Mouse (Mus musculus) midbrain, embryonic 16.5 days (tissue): ENCODE results near the gene Fsd1l. TPM values are rescaled to one million over a fixed set of nuclear protein-coding genes. Genes with fewer than 3 reads are reported as not detected.
"Not testable (repeated sequence)": the region's sequence is repeated elsewhere in the genome, so short reads cannot be mapped to it uniquely, and the experiment has no call there.

Source experiments
- ATAC-seq: fragments of 200-750 bp; cut with Nextera tagmentation; 2 replicates; pipeline ENCODE4 v1.8.0; 2017; ENCODE audit warnings: moderate TSS enrichment
- H3K27ac ChIP-seq: fragments of 300-500 bp; sonication (generic); 2 replicates; pipeline ENCODE4 v1.5.1; 2014; ENCODE audit warnings: mild to moderate bottlenecking, low read length, mixed read lengths
- H3K27me3 ChIP-seq: fragments of 300-500 bp; sonication (generic); 2 replicates; pipeline ENCODE4 v1.6.1; 2014; ENCODE audit warnings: low read depth, low read length, mixed read lengths; ENCODE audit not compliant: control insufficient read depth, insufficient read depth
- H3K36me3 ChIP-seq: fragments of 300-500 bp; sonication (generic); 2 replicates; pipeline ENCODE4 v1.6.1; 2014; ENCODE audit warnings: mild to moderate bottlenecking, low read length, moderate library complexity, mixed read lengths; ENCODE audit not compliant: control insufficient read depth, insufficient read depth
- H3K4me1 ChIP-seq: fragments of 300-500 bp; sonication (generic); 2 replicates; pipeline ENCODE4 v1.6.1; 2014; ENCODE audit warnings: mild to moderate bottlenecking, low read length, mixed read lengths; ENCODE audit not compliant: control insufficient read depth, insufficient read depth
- H3K4me2 ChIP-seq: fragments of 300-500 bp; sonication (generic); 2 replicates; pipeline ENCODE4 v1.6.1; 2014; ENCODE audit warnings: mild to moderate bottlenecking, low read length, mixed read lengths
- H3K4me3 ChIP-seq: fragments of 300-500 bp; sonication (generic); 2 replicates; pipeline ENCODE4 v1.5.1; 2014; ENCODE audit warnings: low read depth, mild to moderate bottlenecking, low read length, moderate library complexity, mixed read lengths
- H3K9ac ChIP-seq: fragments of 300-500 bp; sonication (generic); 2 replicates; pipeline ENCODE4 v1.6.1; 2014; ENCODE audit warnings: low read depth, low read length, mixed read lengths
- H3K9me3 ChIP-seq: fragments of 300-500 bp; sonication (generic); replicated peaks from 2 replicates; pipeline ENCODE4 v1.6.1; 2014; ENCODE audit warnings: mild to moderate bottlenecking, low read length, mixed read lengths; ENCODE audit not compliant: control insufficient read depth, poor library complexity, severe bottlenecking
- WGBS: fragments of 180-500 bp; shearing (Covaris S2); extraction: QIAGEN DNeasy Blood & Tissue Kit; methylation state at CpG from one replicate; pipeline ENCODE4 v1.1.7; 2014; 5-methylcytosine and 5-hydroxymethylcytosine counted together
- polyA plus RNA-seq: library from polyadenylated mRNA; unstranded; fragments of >200 nt; fragmentation: Nextera tagmentation; extraction: Ambion mirVana; gene quantifications from 2 replicates; pipeline ENCODE4 v1.2.1, GENCODE M21; 2015

The Fsd1l gene
- polyA plus RNA-seq, 1 experiment from 2014 or later, result 35.9 TPM

DNA sequence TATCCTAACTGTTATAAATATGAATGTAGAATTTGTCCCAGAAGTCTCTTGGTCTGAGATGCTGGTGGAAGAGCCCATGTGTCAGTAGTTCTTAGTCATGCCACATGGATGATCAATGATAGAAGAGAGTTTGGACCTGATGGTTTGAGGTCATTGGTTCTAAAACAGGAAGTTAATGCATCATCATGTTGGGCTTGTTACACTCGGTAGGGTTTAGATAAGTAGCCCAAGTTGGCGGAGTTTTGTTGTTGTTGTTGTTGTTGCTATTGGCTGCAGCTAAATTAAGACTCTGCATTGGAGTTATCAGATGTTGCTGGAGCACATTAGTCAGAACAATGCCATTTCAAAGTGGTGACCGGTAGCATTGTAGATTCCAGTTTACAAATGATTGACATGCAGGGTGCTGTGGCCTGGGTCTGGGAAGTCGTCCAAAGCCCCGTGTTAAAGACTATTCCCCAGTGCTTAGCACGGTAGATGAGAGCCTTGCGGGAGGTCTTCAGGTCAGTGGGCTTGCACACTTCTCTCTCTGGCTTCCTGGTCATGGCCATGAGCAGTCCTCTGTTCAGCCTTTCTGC lies 7.4 kb downstream of the Fsd1l start:
- H3K9me3 ChIP-seq, result no peaks in the 10 kb centered on the region
- H3K4me2 ChIP-seq, result no peak overlapping the region
- no peaks in the 10 kb centered on the region for H3K27me3 ChIP-seq
- peaks cover 12% of the 10 kb centered on the region for H3K36me3 ChIP-seq
- H3K9ac ChIP-seq, result no peak overlapping the region
- no peak overlapping the region for H3K4me3 ChIP-seq
- H3K4me1 ChIP-seq, result peaks cover 28% of the 10 kb centered on the region
- ATAC-seq, result no peak
- H3K27ac ChIP-seq, result no peak overlapping the region
- 78% methylated on average over 7 of the region's 7 CpGs for WGBS

GRCm38 (mm10) chr4:53658029-53658428 lies 26.8 kb downstream of the Fsd1l start:
- 83% methylated on average over 3 of the region's 3 CpGs for WGBS
- Histone ChIP-seq H3K9ac (no peak overlapping the region), H3K27me3 (no peaks in the 10 kb centered on the region), H3K4me2 (no peak overlapping the region), H3K4me3 (no peak overlapping the region), H3K27ac (no peak overlapping the region), H3K4me1 (no peaks in the 10 kb centered on the region), H3K36me3 (peaks cover 32% of the 10 kb centered on the region), H3K9me3 (no peaks in the 10 kb centered on the region)
- no peak for ATAC-seq

DNA sequence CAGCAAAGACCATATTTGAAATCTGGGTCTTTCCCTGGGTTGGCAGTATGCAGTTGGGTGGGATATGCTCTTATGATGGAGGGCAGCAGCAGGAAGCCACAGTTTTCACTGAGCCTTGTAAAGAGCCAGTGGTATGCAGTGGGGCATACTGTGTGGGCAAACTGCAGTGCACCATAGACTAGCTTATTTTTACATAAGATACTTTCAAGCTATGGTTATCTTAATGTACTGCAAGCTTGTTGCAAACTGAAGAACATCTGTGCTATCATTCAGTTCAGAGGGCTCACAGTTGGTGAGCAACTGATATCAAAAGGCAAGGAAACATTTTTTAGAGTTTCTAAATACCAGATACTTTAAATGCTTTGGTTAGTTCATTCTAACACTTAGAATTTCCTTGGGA lies 29.4 kb downstream of the Fsd1l start:
- Histone ChIP-seq H3K4me2 (no peak overlapping the region), H3K27me3 (no peaks in the 10 kb centered on the region), H3K36me3 (peaks cover 30% of the 10 kb centered on the region), H3K9me3 (no peaks in the 10 kb centered on the region), H3K4me1 (no peaks in the 10 kb centered on the region), H3K27ac (no peak overlapping the region), H3K9ac (no peak overlapping the region), H3K4me3 (no peak overlapping the region)
- no peak for ATAC-seq

DNA sequence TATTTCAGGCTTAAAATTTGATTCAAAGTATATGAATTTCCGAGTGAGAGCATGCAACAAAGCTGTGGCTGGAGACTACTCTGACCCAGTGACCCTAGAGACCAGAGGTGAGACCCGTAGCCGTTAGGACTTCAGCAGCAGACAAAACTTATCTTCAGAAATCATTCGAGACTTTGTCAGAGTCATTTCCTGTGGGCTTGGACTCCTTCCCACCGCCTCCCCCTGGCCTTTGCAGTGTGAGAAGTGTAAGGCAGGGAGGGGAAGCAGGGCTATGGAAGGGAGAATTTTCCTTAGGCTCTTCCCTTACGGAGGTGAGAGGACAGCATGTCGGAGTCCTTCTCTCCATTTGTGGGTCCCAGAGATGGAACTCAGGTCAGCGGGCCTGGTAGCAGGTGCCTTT lies 50.8 kb downstream of the Fsd1l start:
- no peaks in the 10 kb centered on the region for H3K9me3 ChIP-seq
- H3K27ac ChIP-seq, result no peak overlapping the region
- H3K4me3 ChIP-seq, result no peak overlapping the region
- no peak for ATAC-seq
- H3K4me2 ChIP-seq, result no peak overlapping the region
- H3K9ac ChIP-seq, result no peak overlapping the region
- 90% methylated on average over 8 of the region's 8 CpGs for WGBS
- H3K36me3 ChIP-seq, result peaks cover 14% of the 10 kb centered on the region
- H3K27me3 ChIP-seq, result no peaks in the 10 kb centered on the region
- H3K4me1 ChIP-seq, result no peaks in the 10 kb centered on the region

DNA sequence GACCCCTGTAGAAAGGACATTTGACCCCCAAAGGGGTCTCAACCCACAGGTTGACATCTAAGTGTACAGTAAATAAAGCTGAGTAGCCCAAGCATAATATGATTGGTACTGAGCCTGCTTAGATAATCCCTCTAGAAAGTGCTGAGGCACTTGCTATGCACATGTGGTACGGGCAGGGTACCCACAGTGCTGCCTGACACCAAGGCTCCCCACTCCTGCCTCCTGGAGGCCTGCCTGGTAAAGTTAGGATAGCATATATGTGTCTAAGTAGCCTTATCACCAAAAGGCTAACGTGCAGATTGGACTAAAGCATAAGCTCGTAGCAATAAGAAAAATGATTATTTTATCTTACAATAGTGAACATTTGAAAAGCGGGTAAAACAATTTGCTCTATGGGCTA lies 57.7 kb downstream of the Fsd1l start:
- 90% methylated on average over 4 of the region's 4 CpGs for WGBS
- H3K4me3 ChIP-seq, result no peak overlapping the region
- no peak for ATAC-seq

GRCm38 (mm10) chr4:53691418-53691817 lies 60.1 kb downstream of the Fsd1l start:
- H3K9ac ChIP-seq, result no peak overlapping the region
- H3K36me3 ChIP-seq, result peaks cover 13% of the 10 kb centered on the region; the same call in 1 of the 2 replicates
- H3K4me1 ChIP-seq, result 0 out of 2 replicates have a peak, but pooled peaks cover 2% of the 10 kb centered on the region
- H3K9me3 ChIP-seq, result no peaks in the 10 kb centered on the region
- H3K27ac ChIP-seq, result no peak overlapping the region
- no peak overlapping the region for H3K4me3 ChIP-seq
- H3K4me2 ChIP-seq, result no peak overlapping the region
- WGBS, result 50% methylated on average over 1 of the region's 1 CpGs
- H3K27me3 ChIP-seq, result no peaks in the 10 kb centered on the region
- no peak for ATAC-seq

More for the DNA sequence above, 57.7 kb downstream of the Fsd1l start:
- Histone ChIP-seq H3K4me2 (no peak overlapping the region), H3K9ac (no peak overlapping the region), H3K27ac (no peak overlapping the region), H3K9me3 (no peaks in the 10 kb centered on the region), H3K27me3 (no peaks in the 10 kb centered on the region), H3K4me1 (0 out of 2 replicates have a peak, but pooled peaks cover 2% of the 10 kb centered on the region), H3K36me3 (peaks cover 6% of the 10 kb centered on the region; the same call in 1 of the 2 replicates)

- H3K27ac ChIP-seq, H3K4me2 ChIP-seq, H3K4me3 ChIP-seq, H3K36me3 ChIP-seq, H3K9me3 ChIP-seq, H3K4me1 ChIP-seq, H3K27me3 ChIP-seq, ATAC-seq, H3K9ac ChIP-seq: not testable (repeated sequence)
Observed at GRCm38 (mm10) chr4:53709166-53709565, 77.9 kb downstream of the Fsd1l start.

DNA sequence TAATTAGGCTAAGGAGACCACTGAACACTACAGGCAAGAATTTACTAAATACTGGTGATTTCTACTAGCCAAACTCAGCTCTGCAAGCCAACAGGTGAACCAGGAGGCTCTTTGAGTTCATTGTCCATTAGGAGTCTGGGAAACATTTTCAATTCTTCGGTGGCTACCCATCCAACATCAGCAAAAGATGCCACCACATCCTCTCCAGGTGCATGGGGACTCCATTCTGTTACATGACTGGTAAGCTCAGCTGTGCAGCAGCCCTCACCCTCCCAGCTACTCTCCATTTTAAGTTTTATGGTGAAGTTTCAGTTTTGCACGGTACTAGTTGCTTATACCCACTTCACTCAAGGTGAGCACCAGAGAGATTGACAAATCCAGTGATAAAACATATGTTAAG lies 78.8 kb downstream of the Fsd1l start:
- Histone ChIP-seq H3K4me2 (no peak overlapping the region), H3K4me1 (peaks cover 3% of the 10 kb centered on the region), H3K4me3 (no peak overlapping the region), H3K27ac (no peak overlapping the region), H3K36me3 (no peaks in the 10 kb centered on the region), H3K27me3 (no peaks in the 10 kb centered on the region), H3K9ac (no peak overlapping the region), H3K9me3 (no peaks in the 10 kb centered on the region)
- ATAC-seq, result no peak
- 91% methylated on average over 2 of the region's 2 CpGs for WGBS

GRCm38 (mm10) chr4:53710555-53711328 lies 79.5 kb downstream of the Fsd1l start:
- WGBS, result 91% methylated on average over 6 of the region's 6 CpGs

More at GRCm38 (mm10) chr4:53710555-53711328, 79.5 kb downstream of the Fsd1l start:
- no peak overlapping the region for H3K9ac ChIP-seq
- no peak overlapping the region for H3K27ac ChIP-seq
- no peaks in the 10 kb centered on the region for H3K9me3 ChIP-seq
- no peaks in the 10 kb centered on the region for H3K27me3 ChIP-seq
- peaks cover 8% of the 10 kb centered on the region for H3K4me1 ChIP-seq
- no peaks in the 10 kb centered on the region for H3K36me3 ChIP-seq
- H3K4me2 ChIP-seq, result no peak overlapping the region
- H3K4me3 ChIP-seq, result no peak overlapping the region
- ATAC-seq, result no peak
